Mouse (Mus musculus): ENCODE measurements around the gene Gm813. TPM values are rescaled to one million over a fixed set of nuclear protein-coding genes. Genes with fewer than 3 reads are reported as not detected.

The Gm813 gene
- polyA plus RNA-seq, 1 experiment from 2014 or later, result not detected

GRCm38 (mm10) chr16:58617346-58617745, 568 bp upstream of the Gm813 start:
- H3K4me1 ChIP-seq (replicated peaks; ENCODE audit: insufficient read depth, low read length), result no peaks in the 10 kb centered on the region
- no peak overlapping the region for H3K4me2 ChIP-seq (ENCODE audit: low read length)
- TF ChIP-seq CTCF (IDR thresholded peaks at IDR 0.05; ENCODE audit: low read depth), result no peak
- ATAC-seq (replicated peaks; ENCODE audit: low FRiP score, low read depth) (no peak), DNase-seq (ENCODE audit: low spot score) (no peak)
- H3K9me3 ChIP-seq (replicated peaks; ENCODE audit: low read length), result no peaks in the 10 kb centered on the region
- no peak overlapping the region for H3K9ac ChIP-seq (ENCODE audit: low read depth, low read length)
- H3K27ac ChIP-seq, result no peak overlapping the region
- H3K36me3 ChIP-seq (ENCODE audit: insufficient read depth, low read length), result no peaks in the 10 kb centered on the region
- no peaks in the 10 kb centered on the region for H3K27me3 ChIP-seq (ENCODE audit: insufficient read depth, low read length)
- no peak overlapping the region for H3K4me3 ChIP-seq (replicated peaks; ENCODE audit: low read depth, low read length)

- Histone ChIP-seq H3K36me3 (ENCODE audit: insufficient read depth, low read length) (no peaks in the 10 kb centered on the region), H3K9me3 (replicated peaks; ENCODE audit: low read length) (no peaks in the 10 kb centered on the region), H3K27me3 (ENCODE audit: insufficient read depth, low read length) (no peaks in the 10 kb centered on the region), H3K4me1 (replicated peaks; ENCODE audit: insufficient read depth, low read length) (no peaks in the 10 kb centered on the region), H3K4me3 (replicated peaks; ENCODE audit: low read depth, low read length) (no peak overlapping the region), H3K27ac (no peak overlapping the region), H3K9ac (ENCODE audit: low read depth, low read length) (no peak overlapping the region), H3K4me2 (ENCODE audit: low read length) (no peak overlapping the region)
- TF ChIP-seq CTCF (IDR thresholded peaks at IDR 0.05; ENCODE audit: low read depth), result no peak
- DNase-seq (ENCODE audit: low spot score) (no peak), ATAC-seq (replicated peaks; ENCODE audit: low FRiP score, low read depth) (no peak)
- WGBS, result 54% methylated on average over 3 of the region's 3 CpGs
These were observed 3.8 kb downstream of the Gm813 start for GRCm38 (mm10) chr16:58612969-58613368.

GRCm38 (mm10) chr16:58607101-58607500, 9.7 kb downstream of the Gm813 start:
- H3K36me3 ChIP-seq (ENCODE audit: insufficient read depth, low read length), result no peaks in the 10 kb centered on the region
- ATAC-seq (replicated peaks; ENCODE audit: low FRiP score, low read depth) (no peak), DNase-seq (ENCODE audit: low spot score) (no peak)
- no peaks in the 10 kb centered on the region for H3K9me3 ChIP-seq (replicated peaks; ENCODE audit: low read length)
- no peak overlapping the region for H3K4me3 ChIP-seq (replicated peaks; ENCODE audit: low read depth, low read length)
- no peak overlapping the region for H3K9ac ChIP-seq (ENCODE audit: low read depth, low read length)
- H3K27me3 ChIP-seq (ENCODE audit: insufficient read depth, low read length), result no peaks in the 10 kb centered on the region
- no peak for TF ChIP-seq CTCF (IDR thresholded peaks at IDR 0.05; ENCODE audit: low read depth)
- no peaks in the 10 kb centered on the region for H3K4me1 ChIP-seq (replicated peaks; ENCODE audit: insufficient read depth, low read length)
- no peak overlapping the region for H3K4me2 ChIP-seq (ENCODE audit: low read length)
- H3K27ac ChIP-seq, result no peak overlapping the region
- 42% methylated on average over 5 of the region's 5 CpGs for WGBS

GRCm38 (mm10) chr16:58604680-58605079, 12.1 kb downstream of the Gm813 start:
- DNase-seq (ENCODE audit: low spot score) (no peak), ATAC-seq (replicated peaks; ENCODE audit: low FRiP score, low read depth) (no peak)
- TF ChIP-seq CTCF (IDR thresholded peaks at IDR 0.05; ENCODE audit: low read depth), result no peak
- H3K4me1 ChIP-seq (replicated peaks; ENCODE audit: insufficient read depth, low read length), result no peaks in the 10 kb centered on the region
- no peaks in the 10 kb centered on the region for H3K9me3 ChIP-seq (replicated peaks; ENCODE audit: low read length)
- H3K4me3 ChIP-seq (replicated peaks; ENCODE audit: low read depth, low read length), result no peak overlapping the region
- H3K9ac ChIP-seq (ENCODE audit: low read depth, low read length), result no peak overlapping the region
- no peak overlapping the region for H3K27ac ChIP-seq
- H3K36me3 ChIP-seq (ENCODE audit: insufficient read depth, low read length), result no peaks in the 10 kb centered on the region
- no peaks in the 10 kb centered on the region for H3K27me3 ChIP-seq (ENCODE audit: insufficient read depth, low read length)
- no peak overlapping the region for H3K4me2 ChIP-seq (ENCODE audit: low read length)

- TF ChIP-seq CTCF (IDR thresholded peaks at IDR 0.05; ENCODE audit: low read depth), result no peak
- WGBS, result 70% methylated on average over 2 of the region's 2 CpGs
- Histone ChIP-seq H3K4me2 (ENCODE audit: low read length) (no peak overlapping the region), H3K27ac (no peak overlapping the region), H3K27me3 (ENCODE audit: insufficient read depth, low read length) (no peaks in the 10 kb centered on the region), H3K4me3 (replicated peaks; ENCODE audit: low read depth, low read length) (no peak overlapping the region), H3K4me1 (replicated peaks; ENCODE audit: insufficient read depth, low read length) (no peaks in the 10 kb centered on the region), H3K36me3 (ENCODE audit: insufficient read depth, low read length) (no peaks in the 10 kb centered on the region), H3K9me3 (replicated peaks; ENCODE audit: low read length) (no peaks in the 10 kb centered on the region), H3K9ac (ENCODE audit: low read depth, low read length) (no peak overlapping the region)
- no peak for ATAC-seq (replicated peaks; ENCODE audit: low FRiP score, low read depth)
- DNase-seq (ENCODE audit: low spot score), result no peak
These were observed 12.9 kb downstream of the Gm813 start for GRCm38 (mm10) chr16:58603831-58604230.

- WGBS, result 90% methylated on average over 6 of the region's 6 CpGs
- ATAC-seq (replicated peaks; ENCODE audit: low FRiP score, low read depth) (no peak), DNase-seq (ENCODE audit: low spot score) (no peak)
- Histone ChIP-seq H3K4me1 (replicated peaks; ENCODE audit: insufficient read depth, low read length) (no peaks in the 10 kb centered on the region), H3K9ac (ENCODE audit: low read depth, low read length) (no peak overlapping the region), H3K27ac (no peak overlapping the region), H3K4me2 (ENCODE audit: low read length) (no peak overlapping the region), H3K4me3 (replicated peaks; ENCODE audit: low read depth, low read length) (no peak overlapping the region), H3K27me3 (ENCODE audit: insufficient read depth, low read length) (no peaks in the 10 kb centered on the region), H3K9me3 (replicated peaks; ENCODE audit: low read length) (no peaks in the 10 kb centered on the region), H3K36me3 (ENCODE audit: insufficient read depth, low read length) (no peaks in the 10 kb centered on the region)
- no peak for TF ChIP-seq CTCF (IDR thresholded peaks at IDR 0.05; ENCODE audit: low read depth)
These were observed 15.9 kb downstream of the Gm813 start for GRCm38 (mm10) chr16:58600846-58601245.

GRCm38 (mm10) chr16:58591299-58591698, 25.5 kb downstream of the Gm813 start:
- Histone ChIP-seq H3K36me3 (ENCODE audit: insufficient read depth, low read length) (no peaks in the 10 kb centered on the region), H3K9me3 (replicated peaks; ENCODE audit: low read length) (no peaks in the 10 kb centered on the region), H3K4me2 (ENCODE audit: low read length) (no peak overlapping the region), H3K27me3 (ENCODE audit: insufficient read depth, low read length) (no peaks in the 10 kb centered on the region), H3K4me1 (replicated peaks; ENCODE audit: insufficient read depth, low read length) (no peaks in the 10 kb centered on the region), H3K9ac (ENCODE audit: low read depth, low read length) (no peak overlapping the region), H3K4me3 (replicated peaks; ENCODE audit: low read depth, low read length) (no peak overlapping the region), H3K27ac (no peak overlapping the region)
- WGBS, result 65% methylated on average over 3 of the region's 3 CpGs
- ATAC-seq (replicated peaks; ENCODE audit: low FRiP score, low read depth) (no peak), DNase-seq (ENCODE audit: low spot score) (no peak)
- no peak for TF ChIP-seq CTCF (IDR thresholded peaks at IDR 0.05; ENCODE audit: low read depth)

Data from kidney, postnatal 0 days (tissue).